Mouse (Mus musculus) embryonic stem cell, embryonic (primary cell): ENCODE results near the gene Fam221a.

Experiments
- CTCF ChIA-PET, 4 experiments: fragments of 300-600 bp in 2 of 4; fragments of 350-600 bp in 2 of 4; sonication (Branson Sonifier 250); formaldehyde crosslinking; loops; one replicate each; lab custom pipeline; 2022; ENCODE audit warnings: inconsistent platforms in 2 of 4; lab: Charles Lee
- POLR2A ChIA-PET, 4 experiments: fragments of 300-600 bp in 2 of 4; fragments of 350-600 bp in 2 of 4; sonication (Branson Sonifier 250); formaldehyde crosslinking; loops; one replicate each; lab custom pipeline; 2022; ENCODE audit warnings: antibody characterized with exemption in 4 of 4, inconsistent platforms in 1 of 4; lab: Charles Lee

Fam221a gene

GRCm38 (mm10) chr6:49367159-49368054, at the start of gene Fam221a:
Gene Fam221a, plus strand, starts transcription at chr6:49367739.
- ChIA-PET CTCF (interaction anchor here in 3 of 4 experiments (0.5 to 1.6 kb wide), 14 partner anchors 10 to 509 kb away, joined by 3 to 9 read pairs (median 4); partner anchors contain the start of gene Tra2a (in 1 of the 3)), POLR2A (interaction anchor here (0.6 to 4.8 kb wide), 107 partner anchors 8 to 1396 kb away, joined by 3 to 66 read pairs (median 4); partner anchors contain the start of genes Malsu1 (in 3 of the 4), Stk31 (in 3 of the 4), Tra2a (in 3 of the 4) and Gm44965 (in 2 of the 4))

GRCm38 (mm10) chr6:49318966-49319594, 48.5 kb upstream of the Fam221a start, which contains the start of gene Ccdc126:
Gene Ccdc126, plus strand, starts transcription at chr6:49319274.
- POLR2A ChIA-PET = interaction anchor here in 3 of 4 experiments (0.6 to 7.2 kb wide), 26 partner anchors 8 to 287 kb away, joined by 3 to 50 read pairs (median 5); partner anchors contain the start of genes Tra2a (in 3 of the 3) and Fam221a (in 1 of the 3)
- CTCF ChIA-PET = interaction anchor here (0.6 to 2.4 kb wide), 23 partner anchors 8 to 317 kb away, joined by 3 to 16 read pairs (median 4); partner anchors contain the start of gene Tra2a (in 3 of the 4)

- ChIA-PET CTCF (interaction anchor here (0.6 to 2.4 kb wide), 20 partner anchors 9 to 318 kb away, joined by 3 to 16 read pairs (median 4); partner anchors contain the start of gene Tra2a (in 3 of the 4)), POLR2A (interaction anchor here in 3 of 4 experiments (0.5 to 7.2 kb wide), 29 partner anchors 9 to 288 kb away, joined by 3 to 50 read pairs (median 5); partner anchors contain the start of genes Tra2a (in 3 of the 3) and Fam221a (in 2 of the 3))
Measured at GRCm38 (mm10) chr6:49319595-49320315, 47.8 kb upstream of the Fam221a start.

- CTCF ChIA-PET = interaction anchor here in 3 of 4 experiments (0.7 to 1.5 kb wide), 4 partner anchors 22 to 93 kb away, joined by 3 to 6 read pairs (median 4); no protein-coding TSS in a partner anchor
- POLR2A ChIA-PET = interaction anchor here (0.7 to 7.2 kb wide), 17 partner anchors 10 to 108 kb away, joined by 3 to 50 read pairs (median 4); partner anchors contain the start of genes Tra2a (in 4 of the 4) and Fam221a (in 1 of the 4)
Measured at GRCm38 (mm10) chr6:49321341-49321740, 46.2 kb upstream of the Fam221a start.

GRCm38 (mm10) chr6:49322056-49322455, 45.5 kb upstream of the Fam221a start:
- POLR2A ChIA-PET = interaction anchor here in 3 of 4 experiments (0.7 to 7.2 kb wide), 13 partner anchors 9 to 104 kb away, joined by 3 to 50 read pairs (median 4); partner anchors contain the start of genes Tra2a (in 3 of the 3) and Fam221a (in 1 of the 3)
- CTCF ChIA-PET = interaction anchor here in 1 of 4 experiments (1.1 to 1.2 kb wide), 2 partner anchors 21 to 53 kb away, joined by 3 to 4 read pairs; no protein-coding TSS in a partner anchor

- ChIA-PET CTCF (interaction anchor here in 1 of 4 experiments (0.6 kb wide), 1 partner anchor 190 kb away, joined by 3 read pairs; no protein-coding TSS in a partner anchor), POLR2A (interaction anchor here in 1 of 4 experiments (0.8 to 7.2 kb wide), 3 partner anchors 10 to 60 kb away, joined by 3 to 50 read pairs (median 49); partner anchors contain the start of gene Tra2a)
Measured at GRCm38 (mm10) chr6:49322986-49323385, 44.6 kb upstream of the Fam221a start.

- POLR2A ChIA-PET = interaction anchor here (0.7 to 7.2 kb wide), 8 partner anchors 10 to 1074 kb away, joined by 3 to 50 read pairs (median 4); partner anchors contain the start of genes Tra2a (in 2 of the 4) and Fam221a (in 1 of the 4)
- CTCF ChIA-PET = interaction anchor here in 1 of 4 experiments (0.6 kb wide), 1 partner anchor 91 kb away, joined by 3 read pairs; no protein-coding TSS in a partner anchor
Measured at GRCm38 (mm10) chr6:49324528-49324927, 43.0 kb upstream of the Fam221a start.

- ChIA-PET POLR2A (interaction anchor here in 3 of 4 experiments (0.7 to 7.2 kb wide), 4 partner anchors 11 to 1142 kb away, joined by 3 to 50 read pairs (median 4); partner anchors contain the start of gene Tra2a (in 1 of the 3)), CTCF (no interaction called here)
Measured at GRCm38 (mm10) chr6:49325294-49325693, 42.2 kb upstream of the Fam221a start.

- ChIA-PET CTCF (no interaction called here), POLR2A (interaction anchor here in 2 of 4 experiments (0.6 to 1.0 kb wide), 2 partner anchors 9 to 12 kb away, joined by 3 to 4 read pairs; no protein-coding TSS in a partner anchor)
Measured at GRCm38 (mm10) chr6:49326846-49327245, 40.7 kb upstream of the Fam221a start.

GRCm38 (mm10) chr6:49331369-49332059, 36.0 kb upstream of the Fam221a start:
- CTCF ChIA-PET = interaction anchor here in 3 of 4 experiments (0.6 kb wide), 3 partner anchors 19 to 499 kb away, joined by 3 to 4 read pairs (median 4); no protein-coding TSS in a partner anchor
- POLR2A ChIA-PET = interaction anchor here in 3 of 4 experiments (0.6 to 7.5 kb wide), 14 partner anchors 10 to 114 kb away, joined by 3 to 49 read pairs (median 4); partner anchors contain the start of genes Tra2a (in 2 of the 3) and Ccdc126 (in 1 of the 3)

GRCm38 (mm10) chr6:49332060-49332370, 35.5 kb upstream of the Fam221a start:
- CTCF ChIA-PET = interaction anchor here (0.6 to 1.1 kb wide), 5 partner anchors 13 to 500 kb away, joined by 3 to 7 read pairs (median 4); partner anchors contain the start of gene Ccdc126 (in 1 of the 4)
- POLR2A ChIA-PET = interaction anchor here in 2 of 4 experiments (0.6 to 7.5 kb wide), 10 partner anchors 9 to 114 kb away, joined by 3 to 49 read pairs (median 4); partner anchors contain the start of genes Tra2a (in 2 of the 2) and Ccdc126 (in 1 of the 2)

- CTCF ChIA-PET = interaction anchor here in 1 of 4 experiments (0.6 kb wide), 1 partner anchor 70 kb away, joined by 3 read pairs; no protein-coding TSS in a partner anchor
- POLR2A ChIA-PET = interaction anchor here in 3 of 4 experiments (0.6 to 1.9 kb wide), 15 partner anchors 12 to 121 kb away, joined by 3 to 7 read pairs (median 3); partner anchors contain the start of genes Fam221a (in 3 of the 3), Tra2a (in 2 of the 3) and Ccdc126 (in 1 of the 3)
Measured at GRCm38 (mm10) chr6:49338566-49338965, 29.0 kb upstream of the Fam221a start.

GRCm38 (mm10) chr6:49339145-49339544, 28.4 kb upstream of the Fam221a start:
- CTCF ChIA-PET = interaction anchor here in 1 of 4 experiments (0.6 kb wide), 1 partner anchor 70 kb away, joined by 3 read pairs; no protein-coding TSS in a partner anchor

GRCm38 (mm10) chr6:49343737-49344469, 23.6 kb upstream of the Fam221a start:
- ChIA-PET POLR2A (interaction anchor here in 2 of 4 experiments (0.6 to 2.7 kb wide), 8 partner anchors 11 to 250 kb away, joined by 3 to 8 read pairs (median 5); partner anchors contain the start of genes Fam221a (in 2 of the 2) and Tra2a (in 2 of the 2)), CTCF (interaction anchor here in 1 of 4 experiments (1.0 kb wide), 1 partner anchor 22 kb away, joined by 3 read pairs; no protein-coding TSS in a partner anchor)

More at GRCm38 (mm10) chr6:49339145-49339544, 28.4 kb upstream of the Fam221a start:
- POLR2A ChIA-PET = interaction anchor here in 3 of 4 experiments (0.6 to 1.9 kb wide), 16 partner anchors 12 to 121 kb away, joined by 3 to 7 read pairs (median 3); partner anchors contain the start of genes Fam221a (in 3 of the 3), Tra2a (in 2 of the 3) and Ccdc126 (in 1 of the 3)
